Mouse (Mus musculus): ENCODE data around the gene Alox8. TPM values are rescaled to one million over a fixed set of nuclear protein-coding genes. Genes with fewer than 3 reads are reported as not detected.

The Alox8 gene
- total RNA-seq, 1 experiment, result 1.6 TPM

DNA sequence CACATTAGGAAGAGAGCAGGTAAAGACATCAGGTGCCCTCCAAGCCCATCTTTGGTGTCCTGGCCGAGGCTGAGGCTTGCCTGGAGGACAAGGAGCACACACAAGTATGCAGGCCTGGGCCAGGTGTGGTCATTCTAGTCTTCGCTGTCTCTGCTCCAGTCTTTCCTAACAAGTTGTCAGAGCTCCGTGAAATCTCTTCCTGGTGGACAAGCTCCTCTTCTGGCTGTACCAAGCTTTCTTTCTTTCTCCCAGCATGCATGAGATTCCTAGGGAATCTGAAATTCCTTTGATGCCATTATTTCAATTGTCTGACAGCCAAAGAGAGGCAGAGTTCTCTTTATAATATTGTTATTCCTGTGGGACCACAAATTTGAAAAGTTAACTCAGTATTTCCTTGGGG is 18.1 kb downstream of the Alox8 start:
- Histone ChIP-seq H3K9ac (ENCODE audit: insufficient read depth, low read depth, low read length, poor library complexity, severe bottlenecking) (no peak overlapping the region), H3K36me3 (ENCODE audit: control insufficient read depth, insufficient read depth, low read length, poor library complexity, severe bottlenecking) (no peaks in the 10 kb centered on the region), H3K4me3 (ENCODE audit: insufficient read depth in 1 of 2, low read depth in 1 of 2, low read length in 2 of 2, poor library complexity in 1 of 2, severe bottlenecking in 1 of 2) (no peak overlapping the region), H3K4me1 (ENCODE audit: control insufficient read depth in 2 of 2, insufficient read depth in 2 of 2, low read length in 2 of 2, poor library complexity in 1 of 2) (no peaks in the 10 kb centered on the region), H3K9me3 (ENCODE audit: control insufficient read depth, insufficient read depth, low read depth, low read length) (no peaks in the 10 kb centered on the region), H3K27ac (ENCODE audit: insufficient read depth, low read depth, low read length, poor library complexity, severe bottlenecking) (no peak overlapping the region)
- DNase-seq (ENCODE audit: low read depth, low spot score), result no peak
- in situ Hi-C loops (cut with MboI; ENCODE audit: low sequenced_read_pairs in 2 of 2, unreplicated experiment in 2 of 2), result no loop called here
- TF ChIP-seq CHD2 (IDR thresholded peaks at IDR 0.05; ENCODE audit: low read depth, low read length), result no peak
- TF ChIP-seq ZC3H11A (IDR thresholded peaks at IDR 0.05; ENCODE audit: borderline replicate concordance, low read depth, low read length), result no peak
- TF ChIP-seq MAFK (IDR thresholded peaks at IDR 0.05; ENCODE audit: insufficient read depth, low read depth, low read length), result no peak
- no peak for TF ChIP-seq ZNF384 (IDR thresholded peaks at IDR 0.05; ENCODE audit: low read depth, low read length)
- TF ChIP-seq HCFC1 (IDR thresholded peaks at IDR 0.05; ENCODE audit: borderline replicate concordance, insufficient read depth, low read length), result no peak

DNA sequence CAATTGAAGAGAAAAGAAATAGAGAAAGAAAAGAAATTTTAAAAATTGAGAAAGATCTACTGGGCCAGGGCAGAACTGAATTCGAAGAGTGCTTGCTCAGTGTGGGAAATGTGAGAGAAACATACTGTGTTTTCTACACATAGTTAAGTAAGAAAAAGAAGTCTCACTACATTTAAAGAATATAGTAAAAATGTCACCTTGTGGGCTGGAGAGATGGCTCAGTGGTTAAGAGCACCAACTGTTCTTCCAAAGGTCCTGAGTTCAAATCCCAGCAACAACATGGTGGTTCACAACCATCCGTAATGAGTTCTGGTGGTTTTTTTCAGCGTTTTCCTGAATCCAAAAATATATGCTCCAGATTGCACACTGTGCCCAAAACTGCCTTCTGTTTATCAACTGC is 19.1 kb downstream of the Alox8 start:
- no peak for TF ChIP-seq ZNF384 (IDR thresholded peaks at IDR 0.05; ENCODE audit: low read depth, low read length)
- TF ChIP-seq ZC3H11A (IDR thresholded peaks at IDR 0.05; ENCODE audit: borderline replicate concordance, low read depth, low read length), result no peak
- no peak for TF ChIP-seq HCFC1 (IDR thresholded peaks at IDR 0.05; ENCODE audit: borderline replicate concordance, insufficient read depth, low read length)
- no peak for TF ChIP-seq MAFK (IDR thresholded peaks at IDR 0.05; ENCODE audit: insufficient read depth, low read depth, low read length)
- TF ChIP-seq CHD2 (IDR thresholded peaks at IDR 0.05; ENCODE audit: low read depth, low read length), result no peak
- Histone ChIP-seq H3K9ac (ENCODE audit: insufficient read depth, low read depth, low read length, poor library complexity, severe bottlenecking) (no peak overlapping the region), H3K36me3 (ENCODE audit: control insufficient read depth, insufficient read depth, low read length, poor library complexity, severe bottlenecking) (no peaks in the 10 kb centered on the region), H3K4me1 (ENCODE audit: control insufficient read depth in 2 of 2, insufficient read depth in 2 of 2, low read length in 2 of 2, poor library complexity in 1 of 2) (no peaks in the 10 kb centered on the region), H3K9me3 (ENCODE audit: control insufficient read depth, insufficient read depth, low read depth, low read length) (no peaks in the 10 kb centered on the region), H3K27ac (ENCODE audit: insufficient read depth, low read depth, low read length, poor library complexity, severe bottlenecking) (no peak overlapping the region), H3K4me3 (ENCODE audit: insufficient read depth in 1 of 2, low read depth in 1 of 2, low read length in 2 of 2, poor library complexity in 1 of 2, severe bottlenecking in 1 of 2) (no peak overlapping the region)
- in situ Hi-C loops (cut with MboI; ENCODE audit: low sequenced_read_pairs in 2 of 2, unreplicated experiment in 2 of 2), result no loop called here
- DNase-seq (ENCODE audit: low read depth, low spot score), result no peak

GRCm38 (mm10) chr11:69174722-69175121 is 22.9 kb downstream of the Alox8 start:
- no peak for DNase-seq (ENCODE audit: low read depth, low spot score)
- TF ChIP-seq ZNF384 (IDR thresholded peaks at IDR 0.05; ENCODE audit: low read depth, low read length) (no peak), MAFK (IDR thresholded peaks at IDR 0.05; ENCODE audit: insufficient read depth, low read depth, low read length) (no peak), HCFC1 (IDR thresholded peaks at IDR 0.05; ENCODE audit: borderline replicate concordance, insufficient read depth, low read length) (no peak), CHD2 (IDR thresholded peaks at IDR 0.05; ENCODE audit: low read depth, low read length) (no peak), ZC3H11A (IDR thresholded peaks at IDR 0.05; ENCODE audit: borderline replicate concordance, low read depth, low read length) (no peak)
- in situ Hi-C loops (cut with MboI; ENCODE audit: low sequenced_read_pairs in 2 of 2, unreplicated experiment in 2 of 2), result no loop called here
- no peaks in the 10 kb centered on the region for H3K36me3 ChIP-seq (ENCODE audit: control insufficient read depth, insufficient read depth, low read length, poor library complexity, severe bottlenecking)
- no peak overlapping the region for H3K4me3 ChIP-seq (ENCODE audit: insufficient read depth in 1 of 2, low read depth in 1 of 2, low read length in 2 of 2, poor library complexity in 1 of 2, severe bottlenecking in 1 of 2)
- no peaks in the 10 kb centered on the region for H3K9me3 ChIP-seq (ENCODE audit: control insufficient read depth, insufficient read depth, low read depth, low read length)
- H3K27ac ChIP-seq (ENCODE audit: insufficient read depth, low read depth, low read length, poor library complexity, severe bottlenecking), result no peak overlapping the region
- no peaks in the 10 kb centered on the region for H3K4me1 ChIP-seq (ENCODE audit: control insufficient read depth in 2 of 2, insufficient read depth in 2 of 2, low read length in 2 of 2, poor library complexity in 1 of 2)
- no peak overlapping the region for H3K9ac ChIP-seq (ENCODE audit: insufficient read depth, low read depth, low read length, poor library complexity, severe bottlenecking)

GRCm38 (mm10) chr11:69172606-69173005 is 25.0 kb downstream of the Alox8 start:
- H3K9ac ChIP-seq (ENCODE audit: insufficient read depth, low read depth, low read length, poor library complexity, severe bottlenecking), result no peak overlapping the region
- H3K27ac ChIP-seq (ENCODE audit: insufficient read depth, low read depth, low read length, poor library complexity, severe bottlenecking), result no peak overlapping the region; the same call in 1 of the 2 replicates
- H3K4me1 ChIP-seq (ENCODE audit: control insufficient read depth in 2 of 2, insufficient read depth in 2 of 2, low read length in 2 of 2, poor library complexity in 1 of 2), result no peaks in the 10 kb centered on the region
- TF ChIP-seq ZNF384 (IDR thresholded peaks at IDR 0.05; ENCODE audit: low read depth, low read length), result no peak
- no peak for TF ChIP-seq CHD2 (IDR thresholded peaks at IDR 0.05; ENCODE audit: low read depth, low read length)
- no peak for TF ChIP-seq MAFK (IDR thresholded peaks at IDR 0.05; ENCODE audit: insufficient read depth, low read depth, low read length)
- no peak for TF ChIP-seq ZC3H11A (IDR thresholded peaks at IDR 0.05; ENCODE audit: borderline replicate concordance, low read depth, low read length)
- no peak overlapping the region for H3K4me3 ChIP-seq (ENCODE audit: insufficient read depth in 1 of 2, low read depth in 1 of 2, low read length in 2 of 2, poor library complexity in 1 of 2, severe bottlenecking in 1 of 2)
- in situ Hi-C loops (cut with MboI; ENCODE audit: low sequenced_read_pairs in 2 of 2, unreplicated experiment in 2 of 2), result no loop called here
- no peaks in the 10 kb centered on the region for H3K9me3 ChIP-seq (ENCODE audit: control insufficient read depth, insufficient read depth, low read depth, low read length)
- no peaks in the 10 kb centered on the region for H3K36me3 ChIP-seq (ENCODE audit: control insufficient read depth, insufficient read depth, low read length, poor library complexity, severe bottlenecking)
- DNase-seq (ENCODE audit: low read depth, low spot score), result no peak

GRCm38 (mm10) chr11:69171626-69172025 is 26.0 kb downstream of the Alox8 start:
- no peak overlapping the region for H3K9ac ChIP-seq (ENCODE audit: insufficient read depth, low read depth, low read length, poor library complexity, severe bottlenecking)
- TF ChIP-seq MAFK (IDR thresholded peaks at IDR 0.05; ENCODE audit: insufficient read depth, low read depth, low read length), result no peak
- no peak for TF ChIP-seq HCFC1 (IDR thresholded peaks at IDR 0.05; ENCODE audit: borderline replicate concordance, insufficient read depth, low read length)
- no peak for TF ChIP-seq ZC3H11A (IDR thresholded peaks at IDR 0.05; ENCODE audit: borderline replicate concordance, low read depth, low read length)
- TF ChIP-seq ZNF384 (IDR thresholded peaks at IDR 0.05; ENCODE audit: low read depth, low read length), result no peak
- no peak for TF ChIP-seq CHD2 (IDR thresholded peaks at IDR 0.05; ENCODE audit: low read depth, low read length)
- in situ Hi-C loops (cut with MboI; ENCODE audit: low sequenced_read_pairs in 2 of 2, unreplicated experiment in 2 of 2), result no loop called here

More at GRCm38 (mm10) chr11:69171626-69172025, 26.0 kb downstream of the Alox8 start:
- H3K4me3 ChIP-seq (ENCODE audit: insufficient read depth in 1 of 2, low read depth in 1 of 2, low read length in 2 of 2, poor library complexity in 1 of 2, severe bottlenecking in 1 of 2), result no peak overlapping the region
- peaks cover 0 to 3% of the 10 kb centered on the region in 2 experiments; a peak in 2 of 4 replicates for H3K4me1 ChIP-seq (ENCODE audit: control insufficient read depth in 2 of 2, insufficient read depth in 2 of 2, low read length in 2 of 2, poor library complexity in 1 of 2)
- no peaks in the 10 kb centered on the region for H3K9me3 ChIP-seq (ENCODE audit: control insufficient read depth, insufficient read depth, low read depth, low read length)
- no peaks in the 10 kb centered on the region for H3K36me3 ChIP-seq (ENCODE audit: control insufficient read depth, insufficient read depth, low read length, poor library complexity, severe bottlenecking)
- no peak overlapping the region for H3K27ac ChIP-seq (ENCODE audit: insufficient read depth, low read depth, low read length, poor library complexity, severe bottlenecking)
- peak; percentile 36 for DNase-seq (ENCODE audit: low read depth, low spot score)

Data from ES-E14 (cell line).